Mouse (Mus musculus): ENCODE measurements around the gene A730015C16Rik. TPM values are rescaled to one million over a fixed set of nuclear protein-coding genes. Genes with fewer than 3 reads are reported as not detected.
A peak's percentile ranks its signal among the peaks of the same experiment; 100 is the strongest.

Gene A730015C16Rik
- not detected for total RNA-seq (2021)
- long read RNA-seq, experiment 1, result 0 reads
- long read RNA-seq, experiment 2, result 0 reads

- intact Hi-C loops (cut with DNase I), result no loop called here
- no peak for TF ChIP-seq CTCF (IDR thresholded peaks at IDR 0.05)
- DNase-seq (ENCODE audit: extremely low spot score in 1 of 2, low spot score in 2 of 2), result peak in 1 of 2 experiments; percentile 21
- H3K27ac ChIP-seq, result peak within 1 kb of the TSS; percentile 81
- H3K4me3 ChIP-seq, result peak within 1 kb of the TSS; percentile 69
Measured at GRCm38 (mm10) chr4:108848505-108848848, at the start of gene A730015C16Rik. Gene A730015C16Rik, minus strand, starts transcription at chr4:108848619.

- H3K27ac ChIP-seq, result no peak overlapping the region
- DNase-seq (ENCODE audit: extremely low spot score in 1 of 2, low spot score in 2 of 2), result no peak
- intact Hi-C loops (cut with DNase I), result no loop called here
- no peak overlapping the region for H3K4me3 ChIP-seq
- no peak for TF ChIP-seq CTCF (IDR thresholded peaks at IDR 0.05)
Measured at GRCm38 (mm10) chr4:108890876-108891275, 42.5 kb upstream of the A730015C16Rik start.

- DNase-seq (ENCODE audit: extremely low spot score in 1 of 2, low spot score in 2 of 2), result no peak
- intact Hi-C loops (cut with DNase I), result no loop called here
- TF ChIP-seq CTCF (IDR thresholded peaks at IDR 0.05), result no peak
- H3K27ac ChIP-seq, result no peak overlapping the region
- no peak overlapping the region for H3K4me3 ChIP-seq
Measured at GRCm38 (mm10) chr4:108887456-108887855, 39.0 kb upstream of the A730015C16Rik start.

- DNase-seq (ENCODE audit: extremely low spot score in 1 of 2, low spot score in 2 of 2), result no peak
Measured at GRCm38 (mm10) chr4:108883815-108884214, 35.4 kb upstream of the A730015C16Rik start.

GRCm38 (mm10) chr4:108878963-108879822, 30.8 kb upstream of the A730015C16Rik start, which contains the start of gene Rab3b:
Gene Rab3b, plus strand, starts transcription at chr4:108879063.
- Histone ChIP-seq H3K4me3 (peak within 1 kb of the TSS; percentile 55), H3K27ac (no peak within 1 kb of the TSS)
- intact Hi-C loops (cut with DNase I), result no loop called here
- peak; percentile 62 to 65 for DNase-seq (ENCODE audit: extremely low spot score in 1 of 2, low spot score in 2 of 2)
- TF ChIP-seq CTCF (IDR thresholded peaks at IDR 0.05), result no peak

More at GRCm38 (mm10) chr4:108883815-108884214, 35.4 kb upstream of the A730015C16Rik start:
- intact Hi-C loops (cut with DNase I), result no loop called here
- no peak overlapping the region for H3K27ac ChIP-seq
- no peak overlapping the region for H3K4me3 ChIP-seq
- no peak for TF ChIP-seq CTCF (IDR thresholded peaks at IDR 0.05)

- no peak for TF ChIP-seq CTCF (IDR thresholded peaks at IDR 0.05)
- H3K27ac ChIP-seq, result no peak overlapping the region
- no peak overlapping the region for H3K4me3 ChIP-seq
- DNase-seq (ENCODE audit: extremely low spot score in 1 of 2, low spot score in 2 of 2), result no peak
- intact Hi-C loops (cut with DNase I), result no loop called here
Measured at GRCm38 (mm10) chr4:108877901-108878300, 29.5 kb upstream of the A730015C16Rik start.

GRCm38 (mm10) chr4:108873746-108874145, 25.3 kb upstream of the A730015C16Rik start:
- no peak for TF ChIP-seq CTCF (IDR thresholded peaks at IDR 0.05)
- H3K4me3 ChIP-seq, result no peak overlapping the region
- intact Hi-C loops (cut with DNase I), result no loop called here
- H3K27ac ChIP-seq, result no peak overlapping the region
- no peak for DNase-seq (ENCODE audit: extremely low spot score in 1 of 2, low spot score in 2 of 2)

- peak; percentile 88 to 91 for DNase-seq (ENCODE audit: extremely low spot score in 1 of 2, low spot score in 2 of 2)
- intact Hi-C loops (cut with DNase I), result loop anchor here (1.0 to 2.0 kb wide), 2 partner anchors 106 to 295 kb away; no protein-coding TSS in a partner anchor
- Histone ChIP-seq H3K27ac (no peak overlapping the region), H3K4me3 (no peak overlapping the region)
- peak; percentile 98 for TF ChIP-seq CTCF (IDR thresholded peaks at IDR 0.05)
Measured at GRCm38 (mm10) chr4:108869730-108870374, 21.4 kb upstream of the A730015C16Rik start.

- no peak overlapping the region for H3K27ac ChIP-seq
- TF ChIP-seq CTCF (IDR thresholded peaks at IDR 0.05), result no peak
- no peak for DNase-seq (ENCODE audit: extremely low spot score in 1 of 2, low spot score in 2 of 2)
- H3K4me3 ChIP-seq, result no peak overlapping the region
- intact Hi-C loops (cut with DNase I), result no loop called here
Measured at GRCm38 (mm10) chr4:108866806-108867205, 18.4 kb upstream of the A730015C16Rik start.

- TF ChIP-seq CTCF (IDR thresholded peaks at IDR 0.05), result no peak
Measured at GRCm38 (mm10) chr4:108847715-108848504, 509 bp downstream of the A730015C16Rik start, which contains the start of gene Kti12. Gene Kti12, plus strand, starts transcription at chr4:108847785.

GRCm38 (mm10) chr4:108845824-108846569, 2.4 kb downstream of the A730015C16Rik start:
- Histone ChIP-seq H3K4me3 (no peak overlapping the region), H3K27ac (no peak overlapping the region)
- DNase-seq (ENCODE audit: extremely low spot score in 1 of 2, low spot score in 2 of 2), result no peak
- no peak for TF ChIP-seq CTCF (IDR thresholded peaks at IDR 0.05)
- intact Hi-C loops (cut with DNase I), result no loop called here

More at GRCm38 (mm10) chr4:108847715-108848504, 509 bp downstream of the A730015C16Rik start, which contains the start of gene Kti12:
- intact Hi-C loops (cut with DNase I), result loop anchor here (1.0 kb wide), 1 partner anchor 14 kb away; the partner anchor contains the start of gene Txndc12
- peak; percentile 80 to 82 for DNase-seq (ENCODE audit: extremely low spot score in 1 of 2, low spot score in 2 of 2)
- Histone ChIP-seq H3K27ac (peak within 1 kb of the TSS; percentile 81), H3K4me3 (peak within 1 kb of the TSS; percentile 69)

Data from left cerebral cortex, adult 2 months (tissue).